In genomic region chr16:27348359-27348758, GRCm38 (mm10) we compare ENCODE assay signal across 37 mouse cellular contexts. TPM values are rescaled to one million over a fixed set of nuclear protein-coding genes. Genes with fewer than 3 reads are reported as not detected.
"Had no signal": no experiment of that assay in that cellular context is flagged by ENCODE, and none has a peak within 500 bp of the region (broad histone marks: within the 10 kb centered on the region; RNA-seq: fewer than 3 reads in every experiment).

No protein-coding gene starts in this region.

- H3K9me3 ChIP-seq: embryonic facial prominence, embryonic 10.5 days; embryonic facial prominence, embryonic 12.5 days; embryonic facial prominence, embryonic 13.5 days; embryonic facial prominence, embryonic 15.5 days; forebrain, embryonic 10.5 days; forebrain, embryonic 12.5 days; forebrain, embryonic 13.5 days; forebrain, embryonic 15.5 days had no signal

- H3K27ac ChIP-seq: embryonic facial prominence, embryonic 10.5 days; embryonic facial prominence, embryonic 12.5 days; embryonic facial prominence, embryonic 13.5 days; embryonic facial prominence, embryonic 15.5 days; forebrain, embryonic 10.5 days; forebrain, embryonic 12.5 days; forebrain, embryonic 13.5 days; forebrain, embryonic 15.5 days; gastrocnemius, adult 2 months; heart, adult 2 months had no signal

- H3K4me2 ChIP-seq: embryonic facial prominence, embryonic 12.5 days; embryonic facial prominence, embryonic 13.5 days; embryonic facial prominence, embryonic 15.5 days; forebrain, embryonic 12.5 days; forebrain, embryonic 13.5 days; forebrain, embryonic 15.5 days had no signal

- H3K27me3 ChIP-seq: embryonic facial prominence, embryonic 12.5 days; embryonic facial prominence, embryonic 13.5 days; embryonic facial prominence, embryonic 15.5 days; forebrain, embryonic 12.5 days; forebrain, embryonic 13.5 days; forebrain, embryonic 15.5 days had no signal

- H3K4me1 ChIP-seq: embryonic facial prominence, embryonic 10.5 days; embryonic facial prominence, embryonic 12.5 days; embryonic facial prominence, embryonic 13.5 days; embryonic facial prominence, embryonic 15.5 days; forebrain, embryonic 10.5 days; forebrain, embryonic 12.5 days; forebrain, embryonic 13.5 days; forebrain, embryonic 15.5 days had no signal

- H3K4me3 ChIP-seq: embryonic facial prominence, embryonic 10.5 days; embryonic facial prominence, embryonic 12.5 days; embryonic facial prominence, embryonic 13.5 days; embryonic facial prominence, embryonic 15.5 days; erythroblast, embryonic 14.5 days; forebrain, embryonic 10.5 days; forebrain, embryonic 12.5 days; forebrain, embryonic 13.5 days; forebrain, embryonic 15.5 days; gastrocnemius, adult 2 months; heart, adult 2 months had no signal

- H3K36me3 ChIP-seq: embryonic facial prominence, embryonic 10.5 days; embryonic facial prominence, embryonic 12.5 days; embryonic facial prominence, embryonic 13.5 days; embryonic facial prominence, embryonic 15.5 days; forebrain, embryonic 10.5 days; forebrain, embryonic 12.5 days; forebrain, embryonic 15.5 days had no signal

- DNase-seq: cerebellum, adult 9-10 months; cerebellum, adult 9-11 months; cerebellum, postnatal 10 days; cerebellum, postnatal 14 days; cerebellum, postnatal 25 days; cerebellum, postnatal 36 days; embryo, embryonic 11 days; forebrain, postnatal 0 days; gastrocnemius, adult 2 months; gastrocnemius, postnatal 10 days; gastrocnemius, postnatal 14 days; gastrocnemius, postnatal 25 days; gastrocnemius, postnatal 36 days; heart, adult 11 months; heart, adult 18-20 months; heart, adult 2 months had no signal

- H3K9ac ChIP-seq: embryonic facial prominence, embryonic 12.5 days; embryonic facial prominence, embryonic 13.5 days; embryonic facial prominence, embryonic 15.5 days; forebrain, embryonic 12.5 days; forebrain, embryonic 13.5 days; forebrain, embryonic 15.5 days; forebrain, postnatal 0 days had no signal

RNA-seq across cellular contexts. Expression of gene Uts2b, which starts 21.7 kb away (rescaled TPM):
- total RNA-seq: common myeloid progenitor, adult 5-6 weeks; forebrain, postnatal 0 days; gastrocnemius, adult 18-20 months; gastrocnemius, adult 2 months; gastrocnemius, adult 8-10 months; gastrocnemius, postnatal 10 days; gastrocnemius, postnatal 14 days; gastrocnemius, postnatal 25 days; gastrocnemius, postnatal 36 days; gastrocnemius, postnatal 4 days; granulocyte monocyte progenitor cell, adult 5-6 weeks had no signal
- polyA plus RNA-seq: cortical plate, adult 2 months; embryonic facial prominence, embryonic 10.5 days; embryonic facial prominence, embryonic 11.5 days; embryonic facial prominence, embryonic 15.5 days; erythroblast, embryonic 14.5 days; forebrain, embryonic 10.5 days; forebrain, embryonic 11.5 days; forebrain, embryonic 12.5 days; forebrain, embryonic 13.5 days; forebrain, embryonic 14.5 days; forebrain, embryonic 15.5 days; forebrain, embryonic 16.5 days; forebrain, postnatal 0 days; frontal cortex, adult 2 months; gonadal fat pad, adult 2 months had no signal

RNA-seq across cellular contexts. Expression of gene Ostn, which starts 41.1 kb away (rescaled TPM):
- total RNA-seq: common myeloid progenitor, adult 5-6 weeks; forebrain, postnatal 0 days; granulocyte monocyte progenitor cell, adult 5-6 weeks; heart, adult 18-20 months; heart, adult 2 months had no signal
- polyA plus RNA-seq: embryonic facial prominence, embryonic 10.5 days; embryonic facial prominence, embryonic 11.5 days; erythroblast, embryonic 14.5 days; forebrain, embryonic 10.5 days; forebrain, embryonic 11.5 days; forebrain, embryonic 12.5 days; forebrain, embryonic 13.5 days; forebrain, embryonic 14.5 days; forebrain, embryonic 15.5 days; forebrain, embryonic 16.5 days; forebrain, postnatal 0 days; gonadal fat pad, adult 2 months had no signal
